20 mouse cellular contexts compared by ENCODE assay signal in the genomic region with DNA sequence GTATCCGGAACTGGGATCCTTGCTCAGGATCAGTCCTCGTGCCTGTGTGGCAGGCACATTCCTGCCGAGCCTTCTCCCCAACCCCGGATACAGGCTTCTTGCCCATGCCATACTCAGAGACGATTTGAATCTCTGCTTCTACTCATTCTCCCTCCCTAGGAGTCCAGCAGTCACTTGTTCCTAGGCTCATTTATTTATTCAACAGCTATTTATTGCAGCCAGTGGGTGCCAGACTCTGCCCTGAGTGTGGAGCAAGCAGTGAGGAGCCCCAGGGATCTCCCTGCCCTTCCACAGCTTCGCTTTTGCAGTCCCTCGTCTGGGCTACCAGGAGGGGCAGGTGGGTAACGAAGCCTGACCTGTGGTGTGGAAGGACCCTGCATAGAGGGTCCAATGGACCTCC. TPM values are rescaled to one million over a fixed set of nuclear protein-coding genes. Genes with fewer than 3 reads are reported as not detected.
"Had no signal": no experiment of that assay in that cellular context is flagged by ENCODE, and none has a peak within 500 bp of the region (broad histone marks: within the 10 kb centered on the region; RNA-seq: fewer than 3 reads in every experiment).

No protein-coding gene starts in this region.

- ATAC-seq: midbrain, embryonic 16.5 days had no signal

- DNase-seq: kidney, adult 18-20 months; kidney, adult 9 months; kidney, postnatal 14 days; left cerebral cortex, postnatal 4 days; liver, embryonic 13.5 days; lung, adult 2 months; lung, postnatal 14 days; lung, postnatal 4 days; thymus, postnatal 25 days had no signal

- H3K4me3 ChIP-seq: limb, embryonic 12.5 days; limb, embryonic 15.5 days; liver, embryonic 13.5 days; midbrain, embryonic 12.5 days; myocyte; neural tube, embryonic 13.5 days had no signal

- H3K27ac ChIP-seq: limb, embryonic 12.5 days; limb, embryonic 15.5 days; liver, embryonic 13.5 days; midbrain, embryonic 12.5 days; neural tube, embryonic 13.5 days; stomach, postnatal 0 days had no signal

- H3K27me3 ChIP-seq: liver, embryonic 13.5 days had no signal

- H3K36me3 ChIP-seq: limb, embryonic 12.5 days; limb, embryonic 15.5 days; liver, embryonic 13.5 days; midbrain, embryonic 12.5 days; neural tube, embryonic 13.5 days had no signal

- H3K4me2 ChIP-seq: limb, embryonic 12.5 days; limb, embryonic 15.5 days; liver, embryonic 13.5 days; midbrain, embryonic 12.5 days; neural tube, embryonic 13.5 days had no signal

- H3K4me1 ChIP-seq: limb, embryonic 12.5 days; limb, embryonic 15.5 days; liver, embryonic 13.5 days; midbrain, embryonic 12.5 days; neural tube, embryonic 13.5 days had no signal

- H3K9ac ChIP-seq: limb, embryonic 12.5 days; limb, embryonic 15.5 days; liver, embryonic 13.5 days; midbrain, embryonic 12.5 days; neural tube, embryonic 13.5 days had no signal

- H3K9me3 ChIP-seq: limb, embryonic 12.5 days; limb, embryonic 15.5 days; liver, embryonic 13.5 days; midbrain, embryonic 12.5 days; neural tube, embryonic 13.5 days had no signal

RNA-seq across cellular contexts. Expression of a gene that starts 11.4 kb away (rescaled TPM):
- total RNA-seq: megakaryocyte progenitor cell, adult 5-6 weeks; megakaryocyte-erythroid progenitor cell, adult 5-6 weeks; monocyte, adult 5-6 weeks; neutrophil, adult 5-6 weeks had no signal
